Mouse (Mus musculus): ENCODE results near the gene Ubxn7.

DNA sequence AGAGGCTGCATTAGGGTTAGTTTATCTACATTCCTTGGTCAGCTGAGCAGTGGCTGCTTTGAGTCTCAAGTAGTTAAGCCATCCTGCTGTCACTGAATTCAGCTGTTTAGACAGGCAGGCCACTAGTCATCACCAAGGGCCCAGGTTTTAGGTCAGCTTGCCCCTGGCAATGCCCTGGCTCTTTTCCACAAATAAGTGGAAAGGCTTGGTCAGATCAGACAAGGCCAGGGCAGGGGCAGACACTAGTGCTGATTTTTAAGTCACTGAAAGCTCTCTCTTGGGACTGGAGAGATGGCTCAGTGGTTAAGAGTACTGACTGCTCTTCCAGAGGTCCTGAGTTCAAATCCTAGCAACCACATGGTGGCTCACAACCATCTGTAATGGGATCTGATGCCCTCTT, 4.9 kb downstream of the Ubxn7 start:
- TF ChIP-seq CTCF (IDR thresholded peaks at IDR 0.05; ENCODE audit: low read depth, low read length) = no peak
- TF ChIP-seq GATA2 (IDR thresholded peaks at IDR 0.05; ENCODE audit: borderline replicate concordance, low read depth, low read length) = no peak
- no peak for TF ChIP-seq TAL1 (conservative IDR thresholded peaks at IDR 0.05; ENCODE audit: low read depth, low read length)

Data from G1E (cell line).